Mouse (Mus musculus): Measurements from ENCODE around the gene Anp32b.

Gene Anp32b

GRCm38 (mm10) chr4:46505361-46506057 lies 54.8 kb downstream of the Anp32b start:
- DNase-seq (ENCODE audit: low read depth, low spot score) = no peak

GRCm38 (mm10) chr4:46506801-46507610 lies 56.3 kb downstream of the Anp32b start:
- peak; percentile 69 for DNase-seq (ENCODE audit: low read depth, low spot score)

GRCm38 (mm10) chr4:46507736-46508460 lies 57.2 kb downstream of the Anp32b start:
- no peak for DNase-seq (ENCODE audit: low read depth, low spot score)

- DNase-seq (ENCODE audit: low read depth, low spot score) = no peak
Observed at GRCm38 (mm10) chr4:46520491-46520890, 69.8 kb downstream of the Anp32b start.

- DNase-seq (ENCODE audit: low read depth, low spot score) = no peak
Observed at GRCm38 (mm10) chr4:46521457-46521856, 70.8 kb downstream of the Anp32b start.

All from brain, embryonic 18.5 days (tissue).